Comparison of ENCODE assay signal across 26 mouse cellular contexts in genomic region chr3:100470101-100470500, GRCm38 (mm10).
"Had no signal": no experiment of that assay in that cellular context is flagged by ENCODE, and none has a peak within 500 bp of the region (broad histone marks: within the 10 kb centered on the region; RNA-seq: fewer than 3 reads in every experiment).

No protein-coding gene starts in this region.

- ATAC-seq: forebrain, postnatal 0 days; hindbrain, embryonic 16.5 days; inflammation-experienced regulatory T-cells, adult 6 months; intestine, embryonic 15.5 days; intestine, postnatal 0 days had no signal

- H3K4me1 ChIP-seq: heart, embryonic 12.5 days; intestine, embryonic 15.5 days had no signal

- H3K36me3 ChIP-seq: heart, embryonic 12.5 days; hindbrain, embryonic 12.5 days; intestine, embryonic 15.5 days; limb, embryonic 10.5 days; limb, embryonic 12.5 days had no signal

- H3K4me2 ChIP-seq: heart, embryonic 12.5 days; hindbrain, embryonic 12.5 days; hindbrain, embryonic 14.5 days; intestine, embryonic 15.5 days; limb, embryonic 12.5 days; liver, embryonic 11.5 days had no signal

- H3K27ac ChIP-seq: gastrocnemius, adult 2 months; heart, embryonic 10.5 days; hindbrain, embryonic 10.5 days; hindbrain, embryonic 12.5 days; hindbrain, embryonic 14.5 days; intestine, embryonic 15.5 days; layer of hippocampus, adult 2 months; left cerebral cortex, adult 2 months; limb, embryonic 10.5 days; limb, embryonic 12.5 days had no signal

- DNase-seq: forebrain, postnatal 0 days; gastrocnemius, adult 2 months; gastrocnemius, postnatal 10 days; gastrocnemius, postnatal 25 days; heart, adult 18-20 months; heart, postnatal 10 days; heart, postnatal 4 days; kidney, adult 2 months; kidney, postnatal 10 days; kidney, postnatal 25 days; kidney, postnatal 4 days; liver had no signal

- H3K9me3 ChIP-seq: heart, embryonic 10.5 days; heart, embryonic 12.5 days; hindbrain, embryonic 12.5 days; intestine, embryonic 15.5 days; limb, embryonic 10.5 days; limb, embryonic 12.5 days had no signal

- H3K27me3 ChIP-seq: heart, embryonic 12.5 days; hindbrain, embryonic 12.5 days; intestine, embryonic 15.5 days had no signal

- H3K9ac ChIP-seq: forebrain, postnatal 0 days; heart, embryonic 12.5 days; hindbrain, embryonic 12.5 days; hindbrain, embryonic 14.5 days; intestine, embryonic 15.5 days; limb, embryonic 12.5 days had no signal

- H3K4me3 ChIP-seq: gastrocnemius, adult 2 months; heart, embryonic 10.5 days; heart, embryonic 12.5 days; hindbrain, embryonic 10.5 days; hindbrain, embryonic 12.5 days; intestine, embryonic 15.5 days; layer of hippocampus, adult 2 months; left cerebral cortex, adult 2 months; limb, embryonic 10.5 days; limb, embryonic 12.5 days had no signal
